Mouse (Mus musculus) forebrain, embryonic 12.5 days (tissue): ENCODE measurements around the gene Cdsn. TPM values are rescaled to one million over a fixed set of nuclear protein-coding genes. Genes with fewer than 3 reads are reported as not detected.
A peak's percentile ranks its signal among the peaks of the same experiment; 100 is the strongest.
"Not testable (repeated sequence)": the region's sequence is repeated elsewhere in the genome, so short reads cannot be mapped to it uniquely, and the experiment has no call there.

Source experiments
- ATAC-seq: fragments of 200-750 bp; cut with Nextera tagmentation; 2 replicates; pipeline ENCODE4 v1.8.0; 2017; ENCODE audit warnings: moderate TSS enrichment; ENCODE audit not compliant: low FRiP score
- H3K27ac ChIP-seq: fragments of 300-500 bp; sonication (generic); 2 replicates; pipeline ENCODE4 v1.5.1; 2016; ENCODE audit warnings: mild to moderate bottlenecking
- H3K27me3 ChIP-seq: fragments of 300-500 bp; sonication (generic); 2 replicates; pipeline ENCODE4 v1.6.1; 2016; ENCODE audit warnings: mild to moderate bottlenecking
- H3K36me3 ChIP-seq: fragments of 300-500 bp; sonication (generic); replicated peaks from 2 replicates; pipeline ENCODE4 v1.6.1; 2016; ENCODE audit warnings: mild to moderate bottlenecking
- H3K4me1 ChIP-seq: fragments of 300-500 bp; sonication (generic); 2 replicates; pipeline ENCODE4 v1.6.1; 2016
- H3K4me2 ChIP-seq: fragments of 300-500 bp; sonication (generic); 2 replicates; pipeline ENCODE4 v1.6.1; 2016; ENCODE audit warnings: mild to moderate bottlenecking, moderate library complexity
- H3K4me3 ChIP-seq: fragments of 300-500 bp; sonication (generic); replicated peaks from 2 replicates; pipeline ENCODE4 v1.5.1; 2016; ENCODE audit warnings: mild to moderate bottlenecking
- H3K9ac ChIP-seq: fragments of 300-500 bp; sonication (generic); 2 replicates; pipeline ENCODE4 v1.6.1; 2016; ENCODE audit warnings: mild to moderate bottlenecking
- H3K9me3 ChIP-seq: fragments of 300-500 bp; sonication (generic); 2 replicates; pipeline ENCODE4 v1.6.1; 2016
- WGBS: fragments of 180-500 bp; shearing (Covaris S2); methylation state at CpG from one replicate; pipeline ENCODE4 v1.1.7; 2016; 5-methylcytosine and 5-hydroxymethylcytosine counted together
- polyA plus RNA-seq: library from polyadenylated mRNA; unstranded; fragments of >200 nt; fragmentation: Nextera tagmentation; extraction: Ambion mirVana; gene quantifications from 2 replicates; pipeline ENCODE4 v1.2.1, GENCODE M21; 2016

Gene Cdsn
- polyA plus RNA-seq: not detected in 2 replicates

GRCm38 (mm10) chr17:35551881-35552414 is at the start of gene Cdsn:
Gene Cdsn, plus strand, starts transcription at chr17:35552128.
- Histone ChIP-seq H3K4me1 (no peaks in the 10 kb centered on the region; the same call in 1 of the 2 replicates), H3K27me3 (no peaks in the 10 kb centered on the region), H3K27ac (no peak within 1 kb of the TSS), H3K9ac (no peak within 1 kb of the TSS), H3K36me3 (no peaks in the 10 kb centered on the region), H3K4me3 (no peak within 1 kb of the TSS), H3K4me2 (no peak within 1 kb of the TSS), H3K9me3 (no peaks in the 10 kb centered on the region)
- WGBS: 83% methylated on average over 10 of the region's 10 CpGs
- ATAC-seq: no peak

DNA sequence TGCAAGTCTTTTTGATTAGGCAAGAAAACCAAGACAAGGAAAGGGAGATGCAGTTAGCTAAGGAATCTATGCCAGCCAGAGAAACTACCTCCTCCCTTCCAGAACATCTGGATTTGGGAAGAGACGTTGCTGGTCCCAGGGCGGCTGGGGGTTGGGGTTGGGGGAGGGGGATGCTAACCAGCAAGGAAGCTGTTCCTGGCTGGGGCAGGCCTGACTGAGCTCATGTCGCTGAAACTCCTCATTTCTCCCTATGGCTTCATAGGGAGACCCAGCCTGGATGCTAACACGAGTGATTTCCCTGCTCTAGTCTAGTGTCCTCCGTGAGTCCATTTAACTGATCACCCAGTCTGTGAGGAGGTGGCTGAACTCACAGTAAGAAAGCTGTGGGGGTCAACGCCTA is 49.7 kb upstream of the Cdsn start:
- Histone ChIP-seq H3K27ac (no peak overlapping the region), H3K9ac (no peak overlapping the region), H3K36me3 (no peaks in the 10 kb centered on the region), H3K4me1 (peaks cover 11% of the 10 kb centered on the region), H3K4me2 (no peak overlapping the region), H3K27me3 (peaks cover 34% of the 10 kb centered on the region), H3K4me3 (no peak overlapping the region), H3K9me3 (no peaks in the 10 kb centered on the region)
- 3% methylated on average over 6 of the region's 6 CpGs for WGBS
- no peak for ATAC-seq

- H3K4me3 ChIP-seq: no peak overlapping the region
- no peak overlapping the region for H3K9ac ChIP-seq
- peaks cover 39% of the 10 kb centered on the region for H3K27me3 ChIP-seq
- WGBS: 45% methylated on average over 5 of the region's 5 CpGs
- H3K36me3 ChIP-seq: no peaks in the 10 kb centered on the region
- H3K4me1 ChIP-seq: peaks cover 11% of the 10 kb centered on the region
- H3K9me3 ChIP-seq: no peaks in the 10 kb centered on the region
- ATAC-seq: no peak
- no peak overlapping the region for H3K27ac ChIP-seq
- no peak overlapping the region for H3K4me2 ChIP-seq
Measured at GRCm38 (mm10) chr17:35502762-35503161, 49.2 kb upstream of the Cdsn start.

DNA sequence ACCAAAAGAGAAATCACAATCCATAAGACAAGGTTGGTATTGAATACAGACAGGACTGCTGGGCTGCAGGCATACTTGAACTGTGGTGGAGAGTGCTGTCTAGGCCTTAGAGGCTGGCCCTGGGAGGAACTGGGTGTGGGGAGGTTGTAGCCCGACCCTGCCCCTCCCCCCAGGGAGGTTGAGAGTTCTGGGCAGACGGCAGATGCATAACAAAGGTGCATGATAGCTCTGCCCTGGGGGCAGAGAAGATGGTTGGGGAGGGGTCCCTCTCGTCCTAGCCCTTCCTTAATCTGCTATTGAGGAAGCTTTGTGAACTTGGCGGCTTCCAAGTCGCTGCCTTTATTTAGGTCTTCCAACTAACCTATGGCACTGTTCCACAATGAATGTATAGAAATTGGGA is 48.1 kb upstream of the Cdsn start:
- Histone ChIP-seq H3K36me3 (no peaks in the 10 kb centered on the region), H3K4me3 (no peak overlapping the region), H3K4me2 (no peak overlapping the region), H3K9ac (no peak overlapping the region), H3K4me1 (peaks cover 11% of the 10 kb centered on the region), H3K9me3 (no peaks in the 10 kb centered on the region), H3K27ac (no peak overlapping the region), H3K27me3 (peaks cover 47% of the 10 kb centered on the region)
- ATAC-seq: no peak
- 18% methylated on average over 5 of the region's 5 CpGs for WGBS

GRCm38 (mm10) chr17:35504628-35505481 is 47.1 kb upstream of the Cdsn start:
- H3K9me3 ChIP-seq: no peaks in the 10 kb centered on the region
- H3K27me3 ChIP-seq: peaks cover 55% of the 10 kb centered on the region
- H3K36me3 ChIP-seq: no peaks in the 10 kb centered on the region
- no peak overlapping the region for H3K4me2 ChIP-seq
- no peak overlapping the region for H3K9ac ChIP-seq
- ATAC-seq: no peak
- H3K4me3 ChIP-seq: no peak overlapping the region
- H3K27ac ChIP-seq: no peak overlapping the region
- peaks cover 15% of the 10 kb centered on the region for H3K4me1 ChIP-seq
- 15% methylated on average over 8 of the region's 8 CpGs for WGBS

DNA sequence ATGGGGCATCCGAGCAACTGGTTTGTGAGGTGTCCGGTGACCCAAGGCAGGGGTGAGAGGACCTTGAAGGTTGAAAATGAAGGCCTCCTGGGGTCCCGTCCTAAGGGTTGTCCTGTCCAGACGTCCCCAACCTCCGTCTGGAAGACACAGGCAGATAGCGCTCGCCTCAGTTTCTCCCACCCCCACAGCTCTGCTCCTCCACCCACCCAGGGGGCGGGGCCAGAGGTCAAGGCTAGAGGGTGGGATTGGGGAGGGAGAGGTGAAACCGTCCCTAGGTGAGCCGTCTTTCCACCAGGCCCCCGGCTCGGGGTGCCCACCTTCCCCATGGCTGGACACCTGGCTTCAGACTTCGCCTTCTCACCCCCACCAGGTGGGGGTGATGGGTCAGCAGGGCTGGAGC is 46.2 kb upstream of the Cdsn start, which contains the start of gene Pou5f1:
Gene Pou5f1, plus strand, starts transcription at position 243 of the 400 bp plus-strand sequence.
- H3K27me3 ChIP-seq: peaks cover 55% of the 10 kb centered on the region
- ATAC-seq: no peak

GRCm38 (mm10) chr17:35506881-35507280 is 45.0 kb upstream of the Cdsn start:
- no peaks in the 10 kb centered on the region for H3K36me3 ChIP-seq
- no peak overlapping the region for H3K4me2 ChIP-seq
- no peak overlapping the region for H3K27ac ChIP-seq
- peaks cover 55% of the 10 kb centered on the region for H3K27me3 ChIP-seq
- peaks cover 15% of the 10 kb centered on the region for H3K4me1 ChIP-seq
- 11% methylated on average over 10 of the region's 10 CpGs for WGBS
- no peak overlapping the region for H3K4me3 ChIP-seq
- ATAC-seq: no peak
- no peaks in the 10 kb centered on the region for H3K9me3 ChIP-seq
- no peak overlapping the region for H3K9ac ChIP-seq

More for the DNA sequence above, 46.2 kb upstream of the Cdsn start, which contains the start of gene Pou5f1:
- Histone ChIP-seq H3K27ac (no peak within 1 kb of the TSS), H3K9me3 (no peaks in the 10 kb centered on the region), H3K36me3 (no peaks in the 10 kb centered on the region), H3K4me1 (peaks cover 15% of the 10 kb centered on the region), H3K4me3 (no peak within 1 kb of the TSS), H3K4me2 (no peak within 1 kb of the TSS), H3K9ac (no peak within 1 kb of the TSS)
- 27% methylated on average over 13 of the region's 13 CpGs for WGBS

DNA sequence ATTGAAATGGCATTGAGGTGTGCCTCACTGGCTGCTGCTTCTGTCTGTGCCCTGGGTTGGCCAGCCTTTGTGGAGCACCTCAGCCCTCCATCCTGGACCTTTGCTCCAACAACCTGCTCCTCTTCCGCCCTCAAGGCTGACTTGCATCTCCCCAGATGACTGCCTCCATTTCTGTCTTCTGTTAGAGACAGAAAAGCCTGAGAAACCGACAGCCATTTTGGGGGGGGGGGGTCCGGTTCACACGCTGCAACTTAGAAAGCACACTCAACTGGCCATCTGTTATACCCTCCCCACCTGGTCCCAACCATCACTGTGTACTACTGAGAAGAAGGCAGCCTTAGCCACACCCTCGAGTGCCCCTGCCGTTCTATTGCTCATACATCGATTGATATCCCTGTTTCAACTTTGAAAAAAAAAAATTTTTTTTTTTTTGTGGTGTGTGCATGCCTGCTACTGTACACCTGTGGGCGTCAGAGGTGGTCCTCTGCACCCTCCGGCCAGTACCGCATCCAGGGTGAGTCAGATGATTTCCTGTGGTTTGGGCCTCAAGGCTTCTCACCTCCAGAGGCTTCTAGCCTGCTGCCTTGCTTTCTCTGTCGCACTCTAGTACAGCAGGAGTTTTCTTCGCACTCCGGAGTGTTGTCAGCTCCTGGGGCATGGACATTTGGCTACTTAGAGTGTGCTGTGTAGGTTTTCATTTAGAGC is 44.2 kb upstream of the Cdsn start:
- 22% methylated on average over 13 of the region's 13 CpGs for WGBS
- Histone ChIP-seq H3K4me2 (no peak overlapping the region), H3K9ac (no peak overlapping the region), H3K9me3 (no peaks in the 10 kb centered on the region), H3K4me3 (no peak overlapping the region), H3K36me3 (peaks cover 6% of the 10 kb centered on the region; the same call in 1 of the 2 replicates), H3K27me3 (peaks cover 55% of the 10 kb centered on the region), H3K4me1 (peaks cover 10% of the 10 kb centered on the region), H3K27ac (no peak overlapping the region)
- no peak for ATAC-seq

- not testable (repeated sequence) for ATAC-seq, H3K9ac ChIP-seq, H3K9me3 ChIP-seq, H3K4me2 ChIP-seq, H3K4me3 ChIP-seq, H3K27ac ChIP-seq, H3K4me1 ChIP-seq
- Histone ChIP-seq H3K36me3 (peaks cover 10% of the 10 kb centered on the region), H3K27me3 (peaks cover 55% of the 10 kb centered on the region)
- WGBS: 52% methylated on average over 5 of the region's 5 CpGs
Measured at GRCm38 (mm10) chr17:35508279-35508678, 43.6 kb upstream of the Cdsn start.

GRCm38 (mm10) chr17:35509284-35509683 is 42.6 kb upstream of the Cdsn start:
- Histone ChIP-seq H3K4me3 (no peak overlapping the region), H3K27me3 (peaks cover 50% of the 10 kb centered on the region), H3K4me1 (peaks cover 12% of the 10 kb centered on the region), H3K36me3 (peaks cover 10% of the 10 kb centered on the region), H3K4me2 (no peak overlapping the region), H3K9me3 (no peaks in the 10 kb centered on the region), H3K9ac (no peak overlapping the region), H3K27ac (no peak overlapping the region)
- peak; percentile 25; the same call in 1 of the 2 replicates for ATAC-seq
- 29% methylated on average over 8 of the region's 8 CpGs for WGBS

DNA sequence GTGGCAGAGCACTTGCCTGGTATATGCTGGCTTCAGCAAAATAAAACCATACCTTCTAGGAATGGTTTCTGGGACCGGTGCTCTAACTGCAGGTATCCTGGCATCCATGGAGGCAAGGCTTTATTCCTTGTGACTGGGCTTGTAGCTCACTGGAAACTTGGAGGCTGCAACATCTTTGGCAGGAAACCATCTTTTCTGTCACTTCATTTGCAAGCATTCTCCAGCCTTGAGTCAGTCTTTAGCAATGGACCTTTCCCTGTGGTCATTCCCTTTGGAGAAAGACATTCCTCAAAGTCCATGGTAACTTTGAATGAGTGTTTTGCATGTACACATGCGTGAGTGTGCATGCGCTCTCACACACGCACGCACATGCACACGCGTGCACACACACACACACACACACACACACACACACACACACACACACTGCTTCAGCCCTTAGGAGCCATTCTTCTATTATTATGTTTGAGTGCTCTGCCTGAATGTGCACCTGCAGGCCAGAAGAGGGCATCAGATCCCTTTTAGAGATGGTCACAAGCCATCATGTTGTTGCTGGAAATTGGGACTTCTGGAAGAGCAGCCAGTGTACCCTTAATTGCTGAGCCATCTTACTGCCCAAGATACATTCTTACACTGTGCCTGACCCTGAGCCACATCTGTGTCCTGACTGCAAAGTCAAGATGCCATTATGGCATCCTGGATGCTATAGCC is 38.9 kb upstream of the Cdsn start:
- Histone ChIP-seq H3K4me2 (no peak overlapping the region), H3K27me3 (peaks cover 12% of the 10 kb centered on the region), H3K9me3 (no peaks in the 10 kb centered on the region), H3K36me3 (peaks cover 10% of the 10 kb centered on the region), H3K27ac (no peak overlapping the region), H3K4me1 (peaks cover 34% of the 10 kb centered on the region), H3K4me3 (no peak overlapping the region), H3K9ac (no peak overlapping the region)
- WGBS: 98% methylated on average over 7 of the region's 7 CpGs
- no peak for ATAC-seq

DNA sequence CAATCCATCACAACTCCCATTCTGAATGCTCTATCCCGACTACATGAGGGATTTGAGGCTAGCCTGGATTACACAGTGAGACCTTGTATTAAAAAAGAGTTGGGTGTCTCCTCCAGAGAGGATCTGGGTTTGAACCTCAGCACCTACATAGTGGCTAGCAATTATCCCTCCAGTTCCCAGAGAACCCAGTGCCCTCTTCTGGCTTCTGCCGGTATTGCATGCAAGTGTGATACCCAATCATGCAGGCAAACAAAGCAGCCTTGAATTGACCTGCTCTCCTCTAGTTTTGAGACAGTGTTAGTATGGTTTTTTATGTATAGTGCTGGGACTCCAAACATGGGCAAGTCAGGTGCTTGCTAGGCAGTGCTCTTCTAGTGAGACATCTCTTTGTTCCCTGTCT is 38.0 kb upstream of the Cdsn start:
- Histone ChIP-seq H3K36me3 (peaks cover 10% of the 10 kb centered on the region), H3K9ac (no peak overlapping the region), H3K4me1 (peaks cover 38% of the 10 kb centered on the region), H3K4me2 (peak overlapping the region; percentile 77; the same call in 1 of the 2 replicates), H3K27ac (no peak overlapping the region), H3K27me3 (peaks cover 7% of the 10 kb centered on the region), H3K9me3 (no peaks in the 10 kb centered on the region), H3K4me3 (no peak overlapping the region)
- WGBS: 21% methylated on average over 2 of the region's 2 CpGs
- no peak for ATAC-seq
